Mouse (Mus musculus) kidney, embryonic 15.5 days (tissue): ENCODE measurements around the gene Vmn1r11. TPM values are rescaled to one million over a fixed set of nuclear protein-coding genes. Genes with fewer than 3 reads are reported as not detected.

Experiments used
- ATAC-seq: fragments of 200-750 bp; cut with Nextera tagmentation; replicated peaks from 2 replicates; pipeline ENCODE4 v1.8.0; 2017; ENCODE audit warnings: moderate TSS enrichment; ENCODE audit not compliant: low FRiP score
- H3K27ac ChIP-seq: fragments of 300-500 bp; sonication (generic); 2 replicates; pipeline ENCODE4 v1.5.1; 2015; ENCODE audit warnings: mild to moderate bottlenecking, inconsistent platforms
- H3K27me3 ChIP-seq: fragments of 300-500 bp; sonication (generic); 2 replicates; pipeline ENCODE4 v1.6.1; 2015; ENCODE audit warnings: inconsistent platforms
- H3K36me3 ChIP-seq: fragments of 300-500 bp; sonication (generic); 2 replicates; pipeline ENCODE4 v1.6.1; 2015; ENCODE audit warnings: inconsistent platforms
- H3K4me1 ChIP-seq: fragments of 300-500 bp; sonication (generic); 2 replicates; pipeline ENCODE4 v1.6.1; 2015; ENCODE audit warnings: inconsistent platforms
- H3K4me2 ChIP-seq: fragments of 300-500 bp; sonication (generic); 2 replicates; pipeline ENCODE4 v1.6.1; 2015; ENCODE audit warnings: moderate library complexity, mild to moderate bottlenecking, inconsistent platforms
- H3K4me3 ChIP-seq: fragments of 300-500 bp; sonication (generic); replicated peaks from 2 replicates; pipeline ENCODE4 v1.5.1; 2015; ENCODE audit warnings: mild to moderate bottlenecking, inconsistent platforms
- H3K9ac ChIP-seq: fragments of 300-500 bp; sonication (generic); 2 replicates; pipeline ENCODE4 v1.6.1; 2015; ENCODE audit warnings: mild to moderate bottlenecking, inconsistent platforms
- H3K9me3 ChIP-seq: fragments of 300-500 bp; sonication (generic); replicated peaks from 2 replicates; pipeline ENCODE4 v1.6.1; 2016; ENCODE audit warnings: inconsistent platforms
- WGBS: fragments of 180-500 bp; shearing (Covaris S2); methylation state at CpG from one replicate; pipeline ENCODE4 v1.1.7; 2015; ENCODE audit warnings: mixed read lengths; 5-methylcytosine and 5-hydroxymethylcytosine counted together
- polyA plus RNA-seq: library from polyadenylated mRNA; unstranded; fragments of >200 nt; fragmentation: Nextera tagmentation; extraction: Ambion mirVana; gene quantifications from 2 replicates; pipeline ENCODE4 v1.2.1, GENCODE M21; 2015

Vmn1r11 gene
- not detected in 2 replicates for polyA plus RNA-seq

- ATAC-seq: no peak
- Histone ChIP-seq H3K4me3 (no peak within 1 kb of the TSS), H3K27ac (no peak within 1 kb of the TSS), H3K4me2 (no peak within 1 kb of the TSS), H3K9me3 (no peaks in the 10 kb centered on the region), H3K4me1 (no peaks in the 10 kb centered on the region), H3K27me3 (no peaks in the 10 kb centered on the region), H3K36me3 (no peaks in the 10 kb centered on the region), H3K9ac (no peak within 1 kb of the TSS)
- WGBS: 69% methylated on average over 1 of the region's 1 CpGs
These were observed at the start of gene Vmn1r11 for GRCm38 (mm10) chr6:57133155-57133554. Vmn1r11 (plus strand) TSS chr6:57133455.

DNA sequence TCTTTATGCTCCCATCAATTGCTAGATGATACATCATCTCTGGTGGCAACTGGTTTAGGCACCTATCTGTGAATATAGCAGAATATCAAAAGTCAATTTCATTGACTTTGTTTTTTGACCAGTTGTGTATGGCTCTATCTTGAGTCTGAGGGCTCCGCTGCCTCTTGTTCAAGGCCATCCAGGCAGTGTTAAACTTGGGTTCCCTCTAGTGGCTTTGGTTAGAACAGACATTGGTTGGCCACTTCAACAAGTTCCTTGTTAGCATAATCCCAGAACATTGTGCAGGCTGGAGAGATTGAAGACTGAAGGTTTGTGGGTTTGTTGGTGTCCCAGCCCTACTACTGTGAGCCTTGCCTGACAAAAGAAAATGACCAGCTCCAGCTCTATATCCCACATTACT lies 26.9 kb upstream of the Vmn1r11 start:
- Histone ChIP-seq H3K9ac (no peak overlapping the region), H3K27me3 (no peaks in the 10 kb centered on the region), H3K9me3 (no peaks in the 10 kb centered on the region), H3K4me3 (no peak overlapping the region), H3K36me3 (no peaks in the 10 kb centered on the region), H3K4me2 (no peak overlapping the region), H3K27ac (no peak overlapping the region), H3K4me1 (no peaks in the 10 kb centered on the region)
- WGBS: 69% methylated on average over 1 of the region's 1 CpGs
- ATAC-seq: no peak

DNA sequence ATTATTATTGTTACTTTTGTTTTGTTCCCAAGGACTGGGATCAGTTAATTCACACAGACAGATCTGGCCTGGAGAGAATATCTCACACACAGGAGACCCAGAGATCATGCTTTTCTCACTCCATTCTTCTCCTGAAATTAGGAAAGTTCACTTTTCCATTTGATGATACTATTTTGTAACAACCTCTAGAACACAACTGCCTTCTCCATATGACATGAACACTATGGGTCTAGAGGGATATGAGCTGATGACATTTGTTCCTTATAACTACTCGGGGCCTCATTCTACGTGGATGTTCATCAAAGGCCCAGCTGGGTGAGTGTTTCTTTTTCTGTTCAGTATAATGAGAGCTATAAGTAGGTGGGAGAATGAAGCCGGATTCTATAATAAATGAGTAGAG lies 24.1 kb upstream of the Vmn1r11 start, which contains the start of gene Vmn1r10:
TSS of gene Vmn1r10 (plus strand) at position 301 of the 400 bp plus-strand sequence.
- 87% methylated on average over 3 of the region's 3 CpGs for WGBS
- no peak within 1 kb of the TSS for H3K9ac ChIP-seq
- no peak within 1 kb of the TSS for H3K27ac ChIP-seq
- H3K36me3 ChIP-seq: no peaks in the 10 kb centered on the region
- H3K9me3 ChIP-seq: no peaks in the 10 kb centered on the region
- no peaks in the 10 kb centered on the region for H3K4me1 ChIP-seq
- no peak within 1 kb of the TSS for H3K4me2 ChIP-seq
- H3K4me3 ChIP-seq: no peak within 1 kb of the TSS
- no peak for ATAC-seq
- H3K27me3 ChIP-seq: no peaks in the 10 kb centered on the region

GRCm38 (mm10) chr6:57156619-57157018 lies 23.4 kb downstream of the Vmn1r11 start, which contains the start of gene Vmn1r12:
Vmn1r12 (plus strand) TSS chr6:57156919.
- ATAC-seq: no peak
- Histone ChIP-seq H3K4me1 (no peaks in the 10 kb centered on the region), H3K27ac (no peak within 1 kb of the TSS), H3K4me3 (no peak within 1 kb of the TSS), H3K9ac (no peak within 1 kb of the TSS), H3K9me3 (no peaks in the 10 kb centered on the region), H3K27me3 (no peaks in the 10 kb centered on the region), H3K36me3 (no peaks in the 10 kb centered on the region), H3K4me2 (no peak within 1 kb of the TSS)
- 85% methylated on average over 2 of the region's 2 CpGs for WGBS

Other genes starting within 250 kb of the Vmn1r11 start
- 61.5 and 64.9 TPM in 2 replicates for gene Nt5c3, start 209.5 kb upstream of the Vmn1r11 start, polyA plus RNA-seq
- 0.28 and 0.39 TPM in 2 replicates for gene Vmn1r4, start 209.4 kb upstream of the Vmn1r11 start, polyA plus RNA-seq
- not detected in 2 replicates for gene Vmn1r5, start 163.2 kb upstream of the Vmn1r11 start, polyA plus RNA-seq
- gene Vmn1r6, start 136.2 kb upstream of the Vmn1r11 start, polyA plus RNA-seq: not detected in 2 replicates
- not detected in 2 replicates for gene Vmn1r7, start 108.1 kb upstream of the Vmn1r11 start, polyA plus RNA-seq
- gene Vmn1r8, start 101.2 kb upstream of the Vmn1r11 start, polyA plus RNA-seq: not detected in 2 replicates
- gene Vmn1r9, start 66.7 kb upstream of the Vmn1r11 start, polyA plus RNA-seq: not detected in 2 replicates
- gene Vmn1r10, start 24.0 kb upstream of the Vmn1r11 start, polyA plus RNA-seq: not detected in 2 replicates
- not detected in 2 replicates for gene Vmn1r12, start 23.5 kb downstream of the Vmn1r11 start, polyA plus RNA-seq
- gene Vmn1r13, start 69.8 kb downstream of the Vmn1r11 start, polyA plus RNA-seq: not detected in 2 replicates
- not detected in 2 replicates for gene Vmn1r14, start 98.2 kb downstream of the Vmn1r11 start, polyA plus RNA-seq
- gene Vmn1r15, start 124.5 kb downstream of the Vmn1r11 start, polyA plus RNA-seq: not detected in 2 replicates
- not detected in 2 replicates for gene Vmn1r16, start 196.0 kb downstream of the Vmn1r11 start, polyA plus RNA-seq
- not detected in 2 replicates for gene Vmn1r17, start 230.3 kb downstream of the Vmn1r11 start, polyA plus RNA-seq